In the genomic region with DNA sequence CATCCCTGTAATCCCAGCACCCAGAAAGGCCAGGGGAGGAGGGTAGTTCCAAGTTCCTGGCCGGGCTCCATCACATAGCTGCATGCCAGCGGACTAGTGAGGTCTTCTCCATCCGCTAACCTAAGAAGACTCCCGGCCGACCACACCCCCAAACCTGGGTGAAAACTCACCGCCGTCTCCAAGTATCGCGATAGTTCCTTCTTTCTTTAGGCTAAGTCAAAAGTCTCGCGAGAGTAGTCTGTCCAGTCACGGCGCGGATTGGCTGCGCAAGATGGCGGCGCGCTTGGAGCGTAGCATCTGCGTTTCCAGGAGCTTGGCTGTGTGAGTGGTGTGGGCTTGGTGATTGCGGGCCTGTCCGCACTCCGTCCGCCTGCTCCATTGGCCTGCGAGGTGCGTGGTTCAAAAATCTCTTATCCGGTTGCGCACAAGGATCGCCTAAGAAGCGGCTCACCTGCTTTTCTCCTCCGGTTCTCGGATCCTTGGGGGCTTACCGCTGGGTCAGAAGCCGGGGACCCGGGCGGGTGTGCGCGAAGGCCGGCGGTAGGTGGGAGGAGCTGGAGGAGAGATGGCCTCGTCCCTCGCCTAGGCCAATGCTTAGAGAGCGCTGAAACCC, we compare ENCODE assay signal across 8 mouse cellular contexts. TPM values are rescaled to one million over a fixed set of nuclear protein-coding genes. Genes with fewer than 3 reads are reported as not detected.
DNase-seq lines count a peak whose midpoint lies in the region; ATAC-seq and TF ChIP-seq lines count a peak whose summit lies in the region.

Mettl16 (plus strand) TSS at position 236 of the 613 bp plus-strand sequence.

- peak; percentile 85 to 89 for DNase-seq in gastrocnemius, adult 8-10 months (ENCODE audit: low spot score in 2 of 2)
- peak; percentile 97 for DNase-seq in hindlimb bud, embryonic 11.5 days (ENCODE audit: extremely low spot score, low read depth, low spot score)
- DNase-seq in left cerebral cortex, adult 8-10 months (ENCODE audit: low spot score in 2 of 2): peak; percentile 85 to 93
- peak; percentile 97 for DNase-seq in right cerebral cortex, postnatal 10 days (ENCODE audit: low spot score in 2 of 2)
- DNase-seq in urinary bladder, postnatal 25 days (ENCODE audit: low spot score): peak; percentile 81

- H3K4me3 ChIP-seq in cortical plate, adult 2 months (ENCODE audit: insufficient read depth, low read length): peak within 1 kb of the TSS; percentile 81
- H3K4me3 ChIP-seq in megakaryocyte, embryonic 14.5 days (replicated peaks): peak within 1 kb of the TSS; percentile 96

- TF ChIP-seq CTCF in cortical plate, adult 2 months (IDR thresholded peaks at IDR 0.05; ENCODE audit: extremely low read depth, insufficient read depth, low read length): no peak

- H3K27me3 ChIP-seq in megakaryocyte, embryonic 14.5 days (replicated peaks): peaks cover 2% of the 10 kb centered on the region

- peak within 1 kb of the TSS; percentile 53 for H3K27ac ChIP-seq in cortical plate, adult 2 months (ENCODE audit: insufficient read depth, low read length)

- no peaks in the 10 kb centered on the region for H3K9me3 ChIP-seq in megakaryocyte, embryonic 14.5 days

- peak; percentile 84 for TF ChIP-seq POLR2A in cortical plate, adult 2 months (IDR thresholded peaks at IDR 0.05; ENCODE audit: extremely low read depth, insufficient read depth, low read length)

- peak; percentile 99 for ATAC-seq in activated CD4-positive, CD25-positive, alpha-beta regulatory T cell, adult 4 months

- H3K4me1 ChIP-seq in cortical plate, adult 2 months (ENCODE audit: control insufficient read depth, insufficient read depth, low read length): peaks cover 4% of the 10 kb centered on the region; the same call in 1 of the 2 replicates
- H3K4me1 ChIP-seq in megakaryocyte, embryonic 14.5 days: peaks cover 35% of the 10 kb centered on the region

- peaks cover 32% of the 10 kb centered on the region for H3K36me3 ChIP-seq in megakaryocyte, embryonic 14.5 days (replicated peaks; ENCODE audit: low read length)

RNA-seq across cellular contexts. Expression of gene Mettl16, which starts in this region (rescaled TPM):
- 10 to 100 TPM; 26.3 to 33.5 TPM for polyA plus RNA-seq in activated CD4-positive, CD25-positive, alpha-beta regulatory T cell, adult 4 months (2017; shearing (Covaris generic))
- polyA plus RNA-seq in cortical plate, adult 2 months (2012; rRNA removed): 14.4 and 15.1 TPM in 2 replicates
- 10 to 100 TPM; 10.7 to 16.3 (median 12.4) TPM for total RNA-seq in gastrocnemius, adult 8-10 months (2022)
- total RNA-seq in left cerebral cortex, adult 8-10 months (2022): 10 to 100 TPM; 19.4 to 25.3 (median 24.4) TPM
- polyA plus RNA-seq in megakaryocyte, embryonic 14.5 days (2012; ENCODE audit: insufficient read depth, low replicate concordance): 0.32 and 10.4 TPM in 2 replicates

Comparison
In these comparisons a context has a peak if more than half of its experiments do, and no peak if none do; other contexts are left out.
1. Peak in every context shown above with its lines: DNase-seq, ATAC-seq, H3K4me3 ChIP-seq and H3K27ac ChIP-seq.